Mouse (Mus musculus): Measurements from ENCODE around the gene Plac8.
A peak's percentile ranks its signal among the peaks of the same experiment; 100 is the strongest.

The Plac8 gene

DNA sequence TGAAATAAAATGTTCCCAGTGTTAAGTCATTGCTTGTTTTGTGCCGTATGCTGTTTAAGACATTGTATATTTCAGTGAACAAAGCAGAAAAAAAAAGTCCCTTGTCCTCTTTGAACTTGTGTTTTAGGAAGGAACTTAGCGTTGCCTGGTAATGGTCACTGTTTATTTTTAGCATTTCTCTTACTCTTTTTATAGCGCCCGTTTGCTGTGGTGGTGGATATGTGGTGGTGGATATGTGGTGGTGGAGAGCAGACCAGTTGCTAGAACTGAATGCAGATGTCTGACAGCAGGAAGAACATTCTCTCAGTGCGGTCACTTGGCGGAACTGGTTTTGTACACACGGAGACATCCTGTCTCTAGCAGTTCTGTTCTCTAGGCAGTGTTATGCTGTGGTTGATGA is 45.9 kb downstream of the Plac8 start:
- no peak for DNase-seq

DNA sequence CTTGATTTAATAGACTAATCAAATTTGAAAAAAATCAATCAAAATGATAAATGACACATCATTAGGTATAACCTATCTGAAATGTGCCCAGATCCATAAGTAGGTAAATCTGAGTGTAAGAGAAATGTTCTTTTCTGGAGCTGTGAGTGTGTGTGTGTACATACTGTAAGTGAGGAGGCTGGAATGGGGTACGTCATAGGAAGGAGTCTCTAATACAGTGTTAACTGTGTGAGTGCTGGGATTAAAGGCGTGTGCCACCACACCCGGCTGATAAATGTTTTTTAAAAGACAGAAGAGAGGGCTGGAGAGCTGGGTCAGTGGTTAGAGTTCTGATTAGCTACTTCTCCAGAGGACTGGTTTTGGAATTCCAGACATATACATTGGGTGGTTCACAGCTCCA is 46.4 kb downstream of the Plac8 start:
- no peak for DNase-seq

DNA sequence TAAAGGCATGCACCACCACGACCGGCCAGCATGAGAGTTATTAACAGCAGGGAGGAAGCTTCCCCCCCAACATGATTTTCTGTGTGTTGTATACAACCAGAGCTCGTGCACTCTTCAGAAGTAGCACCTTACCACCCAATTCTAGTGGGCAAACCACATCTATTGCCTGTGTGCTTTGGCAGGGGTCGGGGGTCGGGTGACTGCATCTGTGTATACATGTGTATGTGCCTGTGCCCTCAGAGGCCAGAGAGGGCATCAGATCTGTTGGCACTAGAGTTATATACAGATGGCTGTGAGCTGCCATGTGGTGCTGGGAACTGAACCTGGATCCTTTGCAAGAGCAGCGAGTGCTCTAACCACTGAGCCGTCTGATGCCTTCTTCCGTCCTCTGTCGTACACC is 47.1 kb downstream of the Plac8 start:
- no peak for DNase-seq

DNA sequence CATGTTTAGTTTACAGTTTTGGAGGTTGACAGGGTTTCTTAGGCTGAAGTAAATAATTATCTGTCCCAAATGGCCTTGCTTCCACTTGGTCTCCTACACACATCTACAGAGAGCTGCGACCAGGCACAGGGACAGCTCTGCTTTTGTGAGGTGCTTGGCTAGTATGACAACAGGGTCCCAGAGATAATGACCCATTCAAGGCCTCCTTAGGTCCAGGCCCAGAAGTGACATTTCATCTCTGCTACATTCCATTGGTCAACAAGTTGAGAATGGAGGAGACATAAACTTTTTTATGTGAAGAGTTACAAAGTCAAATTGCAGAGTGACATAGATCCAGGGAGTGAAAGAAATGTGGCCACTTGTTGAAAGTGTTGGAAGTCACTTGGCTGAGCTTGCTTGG is 48.7 kb downstream of the Plac8 start:
- DNase-seq = no peak

DNA sequence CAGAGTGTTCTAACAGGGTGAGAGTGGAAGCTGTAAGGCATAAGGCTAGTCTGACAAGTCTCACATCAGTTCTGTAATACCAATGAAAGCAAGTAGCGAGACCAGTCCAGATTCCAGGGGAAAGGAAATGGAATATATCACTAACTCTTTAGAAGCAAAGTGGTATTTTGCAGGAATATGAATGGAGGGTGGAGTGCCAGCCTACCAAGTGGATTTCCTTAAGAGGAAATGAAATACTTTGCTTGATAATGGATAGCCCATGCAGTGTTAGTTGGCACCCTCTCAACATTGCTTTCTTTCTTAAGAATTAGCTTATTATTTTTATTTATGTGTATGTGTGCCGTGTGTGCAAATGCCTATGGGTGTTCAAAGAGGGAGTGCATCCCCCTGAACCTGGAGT is 51.8 kb downstream of the Plac8 start:
- DNase-seq = no peak

DNA sequence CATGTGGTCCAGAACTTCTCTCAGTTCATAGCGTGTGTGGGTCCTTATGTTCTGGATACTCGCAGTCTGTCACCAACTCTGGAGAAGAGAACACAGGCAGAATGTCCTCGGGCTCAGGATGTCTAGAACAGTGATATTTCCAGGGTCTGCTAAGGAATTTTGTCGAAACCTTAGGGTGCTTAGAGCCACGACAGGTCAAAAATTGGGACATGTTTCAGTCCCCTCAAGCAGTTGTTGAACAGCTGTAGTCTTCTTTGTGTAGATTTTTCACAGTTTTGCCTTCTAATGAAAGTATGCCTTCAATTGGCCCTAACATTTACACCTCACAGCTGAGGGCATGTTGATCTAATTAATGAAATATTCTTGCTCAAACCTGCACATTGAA is 53.0 kb downstream of the Plac8 start:
- DNase-seq = no peak

DNA sequence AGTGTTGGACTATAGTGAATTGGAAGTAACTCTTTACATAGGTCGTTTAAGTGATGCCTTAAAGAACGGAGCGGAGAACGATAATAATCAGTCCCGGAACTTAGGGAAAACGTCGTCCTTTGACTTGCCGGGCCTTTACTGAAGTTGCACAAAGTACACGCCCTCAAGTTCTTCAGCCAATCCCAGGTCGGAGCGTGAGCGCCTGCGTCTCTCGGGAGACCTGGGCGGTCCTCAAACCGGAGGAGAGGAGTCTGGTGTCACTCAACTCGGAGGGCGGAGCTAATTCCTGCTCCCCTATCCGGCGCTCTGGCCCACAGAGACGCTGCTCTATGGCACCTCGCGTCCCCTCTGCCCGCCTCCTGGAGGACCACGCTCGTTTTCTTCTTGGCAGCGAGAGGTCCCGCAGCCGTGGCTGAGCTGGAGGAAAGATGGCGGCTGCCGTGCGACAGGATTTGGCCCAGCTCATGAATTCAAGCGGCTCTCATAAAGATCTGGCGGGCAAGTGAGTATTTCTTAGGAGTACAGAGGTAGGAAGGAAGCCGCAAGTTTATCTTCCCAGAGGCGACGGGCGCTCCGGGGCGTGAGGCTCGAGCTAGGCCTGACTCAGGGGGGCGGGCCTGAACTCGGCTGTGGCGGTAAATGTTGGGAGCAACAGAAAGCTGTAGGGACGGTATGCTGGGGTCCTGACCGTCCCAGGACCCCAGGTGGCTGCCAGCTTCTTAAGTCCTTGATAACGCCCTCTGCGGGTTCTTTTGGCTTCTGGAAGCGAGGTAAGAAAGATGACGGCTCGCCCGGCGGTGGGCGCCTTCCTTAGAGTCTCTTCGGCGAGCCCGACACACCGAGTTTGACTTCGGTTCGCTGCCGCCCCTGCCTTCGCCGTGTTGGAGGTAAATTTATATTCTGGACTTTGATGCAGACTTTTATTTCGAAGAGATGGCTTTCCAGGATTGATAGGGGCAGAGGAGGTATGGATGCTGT is 53.7 kb downstream of the Plac8 start, which contains the start of gene Cops4:
Cops4 (plus strand) TSS at position 261 of the 978 bp plus-strand sequence.
- DNase-seq = peak; percentile 99

DNA sequence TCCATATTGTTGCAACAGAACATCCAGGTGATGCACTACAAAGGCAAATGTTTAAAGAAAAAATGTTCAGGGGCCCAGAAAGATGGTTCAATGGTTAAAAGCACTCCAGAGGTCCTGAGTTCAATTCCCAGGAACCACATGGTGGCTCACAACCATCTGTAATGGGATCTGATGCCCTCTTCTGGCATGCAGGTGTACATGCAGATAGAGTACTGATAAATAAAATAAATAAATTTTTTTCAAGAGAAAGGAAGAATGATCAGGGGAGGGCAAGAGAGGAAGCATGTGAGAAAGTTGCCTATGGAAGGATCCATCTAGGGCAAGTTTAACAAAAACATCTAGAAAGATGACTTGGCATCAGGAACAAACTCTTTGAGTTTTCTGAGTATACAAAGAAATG is 59.5 kb downstream of the Plac8 start:
- no peak for DNase-seq

DNA sequence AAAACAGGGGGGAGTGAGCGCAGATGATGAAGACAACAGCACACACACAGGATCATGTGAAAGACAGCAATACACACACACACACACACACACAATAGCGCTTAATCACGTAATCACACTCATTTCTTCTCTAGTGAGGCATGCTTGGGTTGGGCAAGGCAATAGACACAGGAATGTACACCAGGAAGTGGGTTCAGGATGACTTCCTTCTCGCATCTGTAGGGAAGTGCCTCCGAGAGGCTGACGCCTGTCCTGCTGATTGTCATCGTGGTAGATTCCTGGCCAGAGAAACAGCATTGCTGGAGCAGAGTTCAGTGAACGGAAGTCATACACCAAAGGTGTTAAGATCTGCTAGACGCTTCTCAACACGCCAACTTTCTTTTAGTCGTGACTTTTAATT is 62.8 kb downstream of the Plac8 start:
- DNase-seq = no peak

Measured in cerebellum, adult 9-11 months (tissue).